Mouse (Mus musculus) adrenal gland, postnatal 36 days (tissue): ENCODE measurements around the gene Oasl1. TPM values are rescaled to one million over a fixed set of nuclear protein-coding genes. Genes with fewer than 3 reads are reported as not detected.

Experiments used
- DNase-seq, 2 experiments: peaks; one replicate each; pipeline ENCODE4 v3.0.0; 2021; ENCODE audit warnings: mixed read lengths in 1 of 2
- total RNA-seq, 2 experiments: library from RNA; stranded (reverse); gene quantifications; 2 replicates each; pipeline ENCODE4 v1.2.3; 2021

Oasl1 gene
- total RNA-seq, 2 experiments from 2014 or later, result 1.8 to 2.4 TPM

- DNase-seq, result no peak
These were observed 46.0 kb downstream of the Oasl1 start for GRCm38 (mm10) chr5:114969064-114969463.

DNA sequence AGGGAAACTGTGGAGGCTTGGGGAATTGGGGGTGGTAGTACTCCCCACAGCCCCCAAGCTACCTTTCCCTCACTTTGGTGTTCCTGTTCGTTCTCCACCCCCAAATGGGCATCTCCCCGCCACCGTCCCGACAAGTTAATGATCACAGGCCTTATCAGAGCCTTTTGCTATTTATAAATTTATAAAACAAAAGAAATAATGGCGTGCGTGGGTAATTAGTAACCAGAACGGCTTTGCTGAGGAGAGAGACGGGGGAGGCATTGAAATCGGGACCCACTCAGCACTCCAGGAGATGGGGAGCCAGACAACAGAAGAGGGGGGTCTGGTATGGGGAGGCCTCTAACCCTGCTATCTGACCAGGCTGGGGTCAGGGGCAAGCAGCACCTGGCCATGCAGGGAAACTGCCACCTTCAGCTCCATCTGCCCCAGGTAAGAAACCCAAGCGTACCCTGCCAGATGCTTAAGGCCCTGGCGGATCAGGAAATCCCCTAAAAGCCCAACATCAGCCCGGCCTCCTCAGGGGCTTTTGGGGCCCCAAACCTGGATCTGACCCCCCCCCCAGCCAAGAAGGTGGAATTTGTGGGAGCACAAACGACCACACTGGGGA is 46.7 kb downstream of the Oasl1 start:
- DNase-seq, result no peak

- no peak for DNase-seq
These were observed 47.8 kb downstream of the Oasl1 start, which contains the start of gene Hnf1a for GRCm38 (mm10) chr5:114970824-114971227. Hnf1a (minus strand) TSS chr5:114971094.

- no peak for DNase-seq
These were observed 49.2 kb downstream of the Oasl1 start for GRCm38 (mm10) chr5:114972201-114972600.

DNA sequence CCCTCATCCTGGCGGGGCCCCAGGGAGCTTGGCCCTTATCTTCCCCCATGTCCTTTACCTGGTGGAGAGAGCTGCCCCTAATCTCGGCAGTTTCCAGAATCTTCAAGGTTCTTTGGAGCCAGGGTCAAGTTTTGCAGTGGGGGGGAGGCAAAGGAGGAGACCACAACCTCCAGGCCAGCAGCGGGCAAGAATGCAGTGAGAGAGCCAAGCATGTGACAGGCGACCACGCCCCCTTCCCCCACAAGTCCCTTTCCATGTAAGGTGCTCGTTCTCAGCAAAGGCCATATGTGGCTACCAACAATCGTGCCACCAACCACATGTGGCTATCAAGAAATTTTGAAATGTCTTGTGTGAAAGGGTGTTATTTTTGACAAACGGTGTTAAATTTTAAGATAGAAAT is 50.1 kb downstream of the Oasl1 start:
- DNase-seq, result no peak

GRCm38 (mm10) chr5:114976935-114977334 is 53.9 kb downstream of the Oasl1 start:
- no peak for DNase-seq

DNA sequence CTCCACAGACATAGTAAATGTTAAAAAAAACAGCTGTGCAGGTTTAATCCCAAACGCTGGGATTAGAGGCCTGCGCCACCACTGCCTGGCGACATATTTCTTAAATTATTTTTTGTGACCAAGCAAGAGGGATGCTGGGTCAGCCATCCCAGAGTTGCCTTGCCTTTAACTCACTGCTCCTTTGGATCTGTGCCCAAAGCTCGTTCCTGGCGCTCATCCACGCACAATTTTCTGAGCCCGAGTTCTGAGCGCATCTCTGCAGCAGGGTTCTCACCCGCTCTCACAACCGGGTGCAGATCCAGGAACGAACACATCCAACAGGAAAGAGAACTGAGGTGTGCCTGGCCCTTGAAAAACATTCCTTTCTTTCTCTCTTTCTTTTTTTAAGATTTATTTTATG is 55.4 kb downstream of the Oasl1 start:
- DNase-seq, result no peak

GRCm38 (mm10) chr5:114978888-114979249 is 55.8 kb downstream of the Oasl1 start:
- DNase-seq, result no peak

DNA sequence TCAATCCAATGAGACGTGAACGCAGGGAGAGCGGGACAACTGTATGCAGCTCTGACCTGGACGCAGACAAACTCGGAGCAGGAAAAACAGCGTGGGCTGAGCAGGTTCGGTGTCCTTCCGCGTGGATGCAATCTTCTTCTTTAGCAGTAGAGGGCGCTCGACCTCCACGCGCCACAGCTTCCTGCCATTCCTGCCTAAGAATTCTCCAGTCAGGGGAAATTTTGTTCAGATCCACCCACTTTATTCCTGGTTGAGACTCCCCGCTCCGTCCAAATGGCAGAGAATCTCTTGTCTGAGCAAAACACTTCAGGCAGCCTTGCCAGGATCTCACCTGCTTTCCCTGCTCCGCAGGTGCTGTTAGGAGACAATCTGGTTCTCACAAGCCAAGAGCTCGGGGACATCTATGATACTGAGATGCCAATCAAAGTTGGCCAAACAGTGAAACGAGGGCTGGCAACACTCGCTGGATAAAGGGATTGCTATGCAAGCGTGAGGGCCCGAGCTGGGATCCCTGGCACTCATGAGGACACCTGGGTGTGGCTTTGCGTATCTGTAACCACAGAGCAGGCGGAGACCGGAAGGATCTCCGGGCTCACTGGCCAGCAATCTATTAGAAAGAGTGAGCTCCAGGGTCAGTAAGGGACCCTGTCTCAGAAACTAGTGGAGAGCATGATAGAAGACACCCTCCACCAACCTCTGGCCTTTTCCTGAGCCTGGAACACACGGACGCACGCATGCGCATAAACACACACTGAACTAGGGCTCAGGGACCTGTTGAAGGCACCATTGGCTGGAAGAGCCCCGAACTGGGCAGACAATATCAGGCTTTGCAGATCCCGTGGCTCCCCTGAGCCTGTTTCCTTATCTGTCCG is 56.4 kb downstream of the Oasl1 start:
- peak; percentile 74 to 78 for DNase-seq

DNA sequence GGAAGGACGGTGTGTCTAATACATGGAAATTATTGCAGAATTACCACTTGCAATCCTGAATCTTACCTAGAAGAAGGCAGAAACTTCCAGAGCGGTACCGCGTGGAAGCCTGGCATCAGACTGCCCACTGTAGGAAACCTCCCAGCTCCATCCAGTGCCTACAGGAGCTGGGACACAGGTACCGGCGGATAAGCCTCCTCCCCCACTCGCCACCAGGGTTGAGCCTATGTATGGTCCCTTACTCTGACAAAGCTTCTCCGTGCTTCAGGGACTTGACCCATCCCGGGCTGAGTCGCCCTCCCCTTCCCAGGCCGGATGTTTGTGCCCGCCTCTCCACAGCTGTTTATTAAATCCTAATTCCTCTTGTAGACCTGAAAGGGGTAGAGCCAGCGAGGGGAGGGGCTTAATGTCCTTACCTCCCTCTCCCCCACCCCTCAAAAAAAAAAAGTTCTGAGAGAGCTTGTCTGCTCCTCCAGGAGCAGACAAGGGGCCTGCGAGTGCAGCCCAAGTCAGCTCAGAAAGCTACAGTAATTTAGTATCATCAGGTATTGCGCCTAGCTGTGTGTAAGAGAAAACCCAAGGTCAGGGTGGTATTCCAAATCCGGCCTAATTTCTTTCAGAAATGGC is 57.2 kb downstream of the Oasl1 start:
- DNase-seq, result peak in 1 of 2 experiments; percentile 27

- no peak for DNase-seq
These were observed 59.0 kb downstream of the Oasl1 start for GRCm38 (mm10) chr5:114982001-114982400.

DNA sequence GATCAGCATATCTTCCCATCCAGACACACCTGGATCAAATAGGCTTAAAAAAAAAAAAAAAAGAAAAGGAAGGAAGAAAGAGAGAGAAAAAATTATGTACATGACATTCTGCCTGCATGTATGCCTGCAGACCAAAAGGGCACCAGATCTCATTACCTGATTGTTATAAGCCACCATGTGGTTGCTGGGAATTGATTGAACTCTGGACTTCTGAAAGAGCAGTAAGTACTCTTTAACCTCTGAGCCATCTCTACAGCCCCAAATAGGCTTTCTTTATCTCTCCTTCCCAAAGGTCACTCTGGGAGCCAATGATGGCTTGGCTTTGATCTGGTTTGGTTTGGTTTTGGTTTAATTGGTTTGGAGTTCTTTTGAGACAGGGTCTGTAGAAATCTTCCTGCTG is 62.0 kb downstream of the Oasl1 start:
- no peak for DNase-seq

Other genes with a start within 250 kb of the Oasl1 start
- gene Gltp, start 232.3 kb upstream of the Oasl1 start, total RNA-seq, result 10 to 100 TPM; 50.8 to 60.5 TPM
- 1 to 10 TPM; 7.6 to 8.9 TPM for gene Tchp, start 215.5 kb upstream of the Oasl1 start, total RNA-seq
- 10 to 100 TPM; 68.6 to 91.4 TPM for gene Ankrd13a, start 148.6 kb upstream of the Oasl1 start, total RNA-seq
- 10 to 100 TPM; 35.3 to 36.6 TPM for gene Git2, start 147.7 kb upstream of the Oasl1 start, total RNA-seq
- 10 to 100 TPM; 32.2 to 40.7 TPM for gene 1500011B03Rik, start 99.8 kb upstream of the Oasl1 start, total RNA-seq
- not detected for gene 4930519G04Rik, start 69.6 kb upstream of the Oasl1 start, total RNA-seq
- gene Gm9936, start 64.6 kb upstream of the Oasl1 start, total RNA-seq, result not detected
- 10 to 100 TPM; 14.9 to 17.2 TPM for gene Oasl2, start 26.3 kb upstream of the Oasl1 start, total RNA-seq
- 10 to 100 TPM; 41.4 to 45.7 TPM for gene 2210016L21Rik, start 18.9 kb downstream of the Oasl1 start, total RNA-seq
- under 1 TPM in 1 of 2 experiments, not detected in 1; 0.10 TPM for gene Hnf1a, start 47.9 kb downstream of the Oasl1 start, total RNA-seq
- 10 to 100 TPM; 52.0 to 54.1 TPM for gene Sppl3, start 87.9 kb downstream of the Oasl1 start, total RNA-seq
- not detected for gene Gm10401, start 175.1 kb downstream of the Oasl1 start, total RNA-seq
- 100 to 1,000 TPM; 156 to 220 TPM for gene Acads, start 196.1 kb downstream of the Oasl1 start, total RNA-seq
- gene Unc119b, start 211.7 kb downstream of the Oasl1 start, total RNA-seq, result 10 to 100 TPM; 38.9 to 45.3 TPM
- gene Mlec, start 234.9 kb downstream of the Oasl1 start, total RNA-seq, result 100 to 1,000 TPM; 184 to 197 TPM